Mouse (Mus musculus): ENCODE results near the gene Unc5b.

- TF ChIP-seq CTCF (IDR thresholded peaks at IDR 0.05) (peak; percentile 98), EP300 (IDR thresholded peaks at IDR 0.05) (no peak)
Measured at GRCm38 (mm10) chr10:60779628-60780027, 51.8 kb downstream of the Unc5b start.

Measured in lung, postnatal 0 days (tissue).